Comparison of ENCODE assay signal across 15 mouse cellular contexts in genomic region chr16:48126797-48127196, GRCm38 (mm10).
DNase-seq lines count a peak whose midpoint lies in the region; ATAC-seq and TF ChIP-seq lines count a peak whose summit lies in the region.
"Had no signal": no experiment of that assay in that cellular context is flagged by ENCODE, and none has a peak within 500 bp of the region (broad histone marks: within the 10 kb centered on the region; RNA-seq: fewer than 3 reads in every experiment).

No protein-coding gene starts in this region.

- 0 out of 2 replicates have a peak, but pooled peaks have one; percentile 21 for ATAC-seq in forebrain, embryonic 11.5 days (replicated peaks; ENCODE audit: low FRiP score)
- no peak; the same call in 1 of the 2 replicates for ATAC-seq in forebrain, postnatal 0 days
- no peak for ATAC-seq in megakaryocyte-erythroid progenitor cell, adult 5-6 weeks (replicated peaks; ENCODE audit: low FRiP score, low TSS enrichment, poor library complexity, severe bottlenecking)

- no peak overlapping the region for H3K4me2 ChIP-seq in forebrain, embryonic 11.5 days (ENCODE audit: low read depth, low read length, severe bottlenecking)
- H3K4me2 ChIP-seq in forebrain, postnatal 0 days (ENCODE audit: low read depth): no peak overlapping the region
- H3K4me2 ChIP-seq: limb, embryonic 15.5 days had no signal

- no peak overlapping the region for H3K27ac ChIP-seq in forebrain, embryonic 11.5 days (ENCODE audit: low read depth, low read length)
- H3K27ac ChIP-seq in forebrain, postnatal 0 days (ENCODE audit: low read depth, low read length): no peak overlapping the region
- H3K27ac ChIP-seq: limb, embryonic 15.5 days had no signal

- no peaks in the 10 kb centered on the region for H3K27me3 ChIP-seq in forebrain, embryonic 11.5 days (ENCODE audit: control insufficient read depth, insufficient read depth, low read length)
- H3K27me3 ChIP-seq in forebrain, postnatal 0 days (ENCODE audit: insufficient read depth, low read length): no peaks in the 10 kb centered on the region
- H3K27me3 ChIP-seq: limb, embryonic 15.5 days; megakaryocyte, embryonic 14.5 days had no signal

- TF ChIP-seq CTCF in forebrain, postnatal 0 days (IDR thresholded peaks at IDR 0.05; ENCODE audit: low read depth): no peak

- no peaks in the 10 kb centered on the region for H3K9me3 ChIP-seq in forebrain, embryonic 11.5 days (ENCODE audit: control insufficient read depth, low read length)
- no peaks in the 10 kb centered on the region for H3K9me3 ChIP-seq in forebrain, postnatal 0 days (ENCODE audit: low read length)
- H3K9me3 ChIP-seq: limb, embryonic 15.5 days had no signal

- H3K4me1 ChIP-seq in forebrain, embryonic 11.5 days (replicated peaks; ENCODE audit: control insufficient read depth, insufficient read depth, low read length): no peaks in the 10 kb centered on the region
- H3K4me1 ChIP-seq in forebrain, postnatal 0 days (ENCODE audit: insufficient read depth): no peaks in the 10 kb centered on the region
- H3K4me1 ChIP-seq: limb, embryonic 15.5 days; megakaryocyte, embryonic 14.5 days had no signal

- no peaks in the 10 kb centered on the region for H3K36me3 ChIP-seq in forebrain, embryonic 11.5 days (ENCODE audit: control insufficient read depth, insufficient read depth, low read length)
- no peaks in the 10 kb centered on the region for H3K36me3 ChIP-seq in forebrain, postnatal 0 days (ENCODE audit: insufficient read depth)
- H3K36me3 ChIP-seq: limb, embryonic 15.5 days had no signal

- H3K4me3 ChIP-seq in forebrain, embryonic 11.5 days (ENCODE audit: low read depth, low read length): no peak overlapping the region
- no peak overlapping the region for H3K4me3 ChIP-seq in forebrain, postnatal 0 days (ENCODE audit: low read depth, low read length)
- H3K4me3 ChIP-seq: erythroblast, embryonic 14.5 days; limb, embryonic 15.5 days; megakaryocyte, embryonic 14.5 days had no signal

- 67% methylated on average over 6 of the region's 6 CpGs for WGBS in forebrain, embryonic 11.5 days
- 43% methylated on average over 6 of the region's 6 CpGs for WGBS in forebrain, postnatal 0 days

- DNase-seq in forebrain, embryonic 11.5 days (ENCODE audit: low spot score): no peak
- DNase-seq in forebrain, postnatal 0 days: no peak
- peak; percentile 25 for DNase-seq in lung, postnatal 10 days
- DNase-seq in lung, adult 18-20 months: no peak
- DNase-seq in adrenal gland, adult 2 months: peak; percentile 53
- DNase-seq in layer of hippocampus, adult 9-11 months: peak; percentile 18
- no peak for DNase-seq in heart, postnatal 4 days
- DNase-seq: cerebellum, postnatal 36 days; heart, adult 11 months; kidney, adult 11 months; thymus, adult 2 months had no signal

- no peak overlapping the region for H3K9ac ChIP-seq in forebrain, embryonic 11.5 days (ENCODE audit: low read length)
- no peak overlapping the region for H3K9ac ChIP-seq in forebrain, postnatal 0 days
- H3K9ac ChIP-seq: limb, embryonic 15.5 days had no signal

Comparison
In these comparisons a context has a peak if more than half of its experiments do, and no peak if none do; other contexts are left out.
1. DNase-seq: peak in lung, postnatal 10 days (single experiment), adrenal gland, adult 2 months (single experiment) and layer of hippocampus, adult 9-11 months (single experiment); none in forebrain, embryonic 11.5 days (single experiment), forebrain, postnatal 0 days (single experiment), lung, adult 18-20 months (0 of 2) and heart, postnatal 4 days (single experiment).